Mouse (Mus musculus) ES-E14 (cell line): ENCODE measurements at regions not wholly inside any gene's neighbourhood (a gene's known extent, or its start where the extent isn't known, plus 50 kb on each side); places are given as distances from the start of the nearest gene placed in this dataset.

ENCODE experiments used
- DNase-seq: peaks from one replicate; pipeline ENCODE4 v3.0.0-alpha.2; 2013; ENCODE audit warnings: low read depth, low spot score
- H3K27ac ChIP-seq: 2 replicates; pipeline ENCODE4 v1.5.1; 2012; ENCODE audit warnings: low read depth, mild to moderate bottlenecking, low read length, moderate library complexity, mixed read lengths; ENCODE audit not compliant: poor library complexity, insufficient read depth, severe bottlenecking
- H3K36me3 ChIP-seq: 2 replicates; pipeline ENCODE4 v1.6.1; 2012; ENCODE audit warnings: mild to moderate bottlenecking, low read length, moderate library complexity, mixed read lengths; ENCODE audit not compliant: control insufficient read depth, poor library complexity, insufficient read depth, severe bottlenecking
- H3K4me1 ChIP-seq, 2 experiments: fragments of 150-350 bp in 1 of 2; sonication (generic) in 1 of 2; 2 replicates each; pipeline ENCODE4 v1.6.1; 2012; ENCODE audit warnings: low read length in 2 of 2, mild to moderate bottlenecking in 1 of 2, mixed read lengths in 1 of 2; ENCODE audit not compliant: control insufficient read depth in 2 of 2, insufficient read depth in 2 of 2, poor library complexity in 1 of 2
- H3K4me3 ChIP-seq, 2 experiments: fragments of 150-350 bp in 1 of 2; sonication (generic) in 1 of 2; 2 replicates each; pipeline ENCODE4 v1.5.1; 2012; ENCODE audit warnings: low read length in 2 of 2, low read depth in 1 of 2, mild to moderate bottlenecking in 1 of 2, mixed read lengths in 1 of 2; ENCODE audit not compliant: insufficient read depth in 1 of 2, poor library complexity in 1 of 2, severe bottlenecking in 1 of 2
- H3K9ac ChIP-seq: 2 replicates; pipeline ENCODE4 v1.6.1; 2012; ENCODE audit warnings: low read depth, mild to moderate bottlenecking, low read length, mixed read lengths; ENCODE audit not compliant: poor library complexity, insufficient read depth, severe bottlenecking
- H3K9me3 ChIP-seq: fragments of 150-350 bp; sonication (generic); 2 replicates; pipeline ENCODE4 v1.6.1; 2012; ENCODE audit warnings: low read depth, mild to moderate bottlenecking, low read length; ENCODE audit not compliant: control insufficient read depth, insufficient read depth
- CHD2 ChIP-seq: IDR thresholded peaks from 2 replicates; pipeline ENCODE4 v1.6.1; 2014; ENCODE audit warnings: mild to moderate bottlenecking, low read depth, low read length, inconsistent platforms
- HCFC1 ChIP-seq: IDR thresholded peaks from 2 replicates; pipeline ENCODE4 v1.6.1; 2012; ENCODE audit warnings: low read length, inconsistent platforms, borderline replicate concordance; ENCODE audit not compliant: insufficient read depth
- MAFK ChIP-seq: IDR thresholded peaks from 2 replicates; pipeline ENCODE4 v1.6.1; 2014; ENCODE audit warnings: mild to moderate bottlenecking, low read depth, low read length, inconsistent platforms; ENCODE audit not compliant: insufficient read depth
- ZC3H11A ChIP-seq: IDR thresholded peaks from 2 replicates; pipeline ENCODE4 v1.6.1; 2012; ENCODE audit warnings: low read depth, mild to moderate bottlenecking, inconsistent platforms, low read length, borderline replicate concordance
- ZNF384 ChIP-seq: IDR thresholded peaks from 2 replicates; pipeline ENCODE4 v1.6.1; 2012; ENCODE audit warnings: low read depth, low read length, inconsistent platforms
- in situ Hi-C, 2 experiments: fragments of 600-800 bp; cut with MboI; formaldehyde crosslinking; loops; one replicate each; pipeline ENCODE4 v1.15.1; 2025; ENCODE audit warnings: low sequenced_read_pairs in 2 of 2, inconsistent platforms in 1 of 2; ENCODE audit not compliant: unreplicated experiment in 2 of 2

DNA sequence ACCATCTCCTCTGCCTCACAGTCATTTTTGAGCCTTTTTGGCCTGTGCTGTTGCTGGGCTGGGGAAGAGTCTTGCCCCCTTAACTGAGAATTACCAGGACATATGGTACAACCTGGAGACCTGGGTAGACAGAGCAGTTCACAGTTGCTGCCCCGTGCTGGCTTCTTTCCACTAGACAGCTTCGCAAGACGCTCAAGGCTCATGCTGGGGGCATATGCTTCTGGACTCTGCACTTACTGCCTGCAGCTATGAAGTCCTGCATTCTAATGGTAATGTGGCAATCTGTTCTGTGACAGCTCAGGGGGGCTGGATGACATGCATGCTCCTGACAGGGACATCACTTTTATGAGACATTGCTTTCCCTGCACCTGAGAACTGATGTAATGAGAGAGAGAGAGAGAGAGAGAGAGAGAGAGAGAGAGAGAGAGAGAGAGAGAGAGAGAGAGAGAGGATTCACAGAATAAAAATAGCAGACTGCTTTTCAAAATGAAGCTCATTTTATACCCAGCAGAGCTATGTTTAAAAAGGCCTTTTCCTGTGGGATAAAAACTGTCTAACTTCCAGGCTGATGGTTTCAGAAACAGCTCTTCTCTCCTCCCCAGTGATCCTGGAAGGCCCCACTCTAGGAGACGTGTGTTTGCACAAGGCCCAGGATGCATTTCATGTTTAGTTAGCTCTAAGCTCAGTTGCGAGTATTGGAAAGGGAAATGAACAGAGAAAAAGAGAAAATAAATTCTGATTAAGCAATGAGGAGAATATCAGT lies 405.5 kb downstream of the Sox11 start:
- Histone ChIP-seq H3K27ac (no peak overlapping the region), H3K9me3 (no peaks in the 10 kb centered on the region), H3K9ac (no peak overlapping the region), H3K36me3 (no peaks in the 10 kb centered on the region), H3K4me3 (no peak overlapping the region), H3K4me1 (no peaks in the 10 kb centered on the region)
- in situ Hi-C loops, result no loop called here
- DNase-seq, result no peak
- TF ChIP-seq HCFC1 (no peak), CHD2 (no peak), MAFK (no peak), ZC3H11A (no peak), ZNF384 (no peak)

DNA sequence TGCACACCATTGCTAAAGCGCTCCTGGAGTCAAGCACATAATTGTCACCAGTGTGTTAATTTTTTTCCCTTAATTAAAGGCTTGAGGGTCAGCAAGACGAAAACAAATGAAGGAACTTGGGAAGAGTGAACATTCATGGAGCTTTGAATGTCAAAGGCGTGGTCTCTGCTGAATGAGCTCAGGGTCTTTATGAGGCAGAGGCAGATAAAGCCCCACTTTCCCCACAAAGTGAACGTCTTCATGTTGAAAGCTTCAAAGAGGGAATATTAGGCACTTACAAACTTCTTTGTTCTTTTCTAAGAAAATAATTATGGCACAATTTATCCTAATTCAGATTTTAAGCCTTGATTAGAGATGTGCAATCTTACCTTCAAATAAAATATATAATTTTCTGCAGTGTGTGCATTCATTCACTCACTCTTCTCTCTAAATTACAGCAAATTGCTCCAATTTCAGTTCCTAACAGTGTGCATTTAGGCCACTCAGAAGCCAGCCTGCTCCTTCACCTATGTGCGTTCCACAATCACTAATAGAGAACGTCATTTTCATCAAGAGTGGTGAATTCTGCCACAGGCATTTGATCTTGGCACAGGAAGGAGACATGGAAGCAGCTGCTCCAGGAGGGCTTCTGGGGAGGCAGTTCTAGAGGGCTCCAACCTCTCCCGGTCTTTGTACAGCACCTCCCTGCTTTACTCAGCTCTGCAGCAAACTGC lies 412.1 kb downstream of the Sox11 start:
- DNase-seq, result no peak
- in situ Hi-C loops, result no loop called here
- no peak overlapping the region for H3K4me3 ChIP-seq
- no peak overlapping the region for H3K9ac ChIP-seq
- no peaks in the 10 kb centered on the region for H3K9me3 ChIP-seq
- no peaks in the 10 kb centered on the region for H3K4me1 ChIP-seq
- no peak overlapping the region for H3K27ac ChIP-seq
- TF ChIP-seq HCFC1 (no peak), ZC3H11A (no peak), CHD2 (no peak), ZNF384 (no peak), MAFK (no peak)
- H3K36me3 ChIP-seq, result no peaks in the 10 kb centered on the region

DNA sequence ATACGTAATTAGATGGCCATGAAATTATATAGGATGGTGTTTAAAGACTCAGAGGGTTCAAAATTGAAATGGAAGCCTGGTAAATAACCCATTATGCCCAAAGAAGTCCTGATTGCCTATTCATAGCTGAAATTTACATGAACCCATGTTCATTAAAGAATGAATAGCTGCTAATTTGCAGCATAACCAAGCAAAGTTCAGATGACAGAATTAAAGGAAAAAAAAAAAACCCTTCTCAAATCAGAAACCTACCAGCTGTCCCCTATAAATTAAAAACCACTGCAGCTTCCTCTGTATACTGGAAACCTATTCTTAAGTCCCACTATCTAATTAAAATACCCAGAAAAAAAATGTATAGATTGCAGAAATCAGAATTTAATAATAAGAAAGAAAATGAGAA lies 436.2 kb downstream of the Sox11 start:
- H3K4me3 ChIP-seq, result no peak overlapping the region
- H3K9me3 ChIP-seq, result no peaks in the 10 kb centered on the region
- in situ Hi-C loops, result no loop called here
- H3K27ac ChIP-seq, result no peak overlapping the region
- no peak overlapping the region for H3K9ac ChIP-seq
- TF ChIP-seq CHD2, result no peak
- no peak for TF ChIP-seq ZNF384
- no peak for TF ChIP-seq ZC3H11A
- no peak for TF ChIP-seq HCFC1
- TF ChIP-seq MAFK, result no peak
- peaks cover 0 to 6% of the 10 kb centered on the region in 2 experiments; a peak in 2 of 4 replicates for H3K4me1 ChIP-seq
- no peak for DNase-seq
- no peaks in the 10 kb centered on the region for H3K36me3 ChIP-seq

DNA sequence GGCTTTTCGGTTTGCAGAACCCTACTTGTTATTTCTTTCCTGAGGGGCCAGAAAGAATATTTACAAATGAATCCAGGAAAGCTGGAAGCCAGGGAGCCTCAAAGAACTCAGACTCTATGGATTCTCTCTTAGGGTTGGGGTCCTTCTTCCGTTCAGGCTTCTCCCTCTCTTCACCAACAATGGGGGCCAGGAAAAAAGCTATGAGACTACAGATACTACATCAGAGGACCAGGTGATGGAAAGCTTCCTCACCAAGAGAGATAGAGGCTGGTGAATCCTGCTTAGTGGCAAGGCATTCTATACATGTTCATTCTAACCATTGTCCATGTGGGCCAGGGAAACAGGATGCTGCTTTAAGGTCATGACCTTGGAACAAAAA lies 434.9 kb downstream of the Cmpk2 start:
- H3K9ac ChIP-seq, result no peak overlapping the region
- DNase-seq, result no peak
- H3K4me3 ChIP-seq, result no peak overlapping the region
- in situ Hi-C loops, result no loop called here
- peak overlapping the region; percentile 28; the same call in 1 of the 2 replicates for H3K27ac ChIP-seq
- peaks cover 0 to 6% of the 10 kb centered on the region in 2 experiments; a peak in 2 of 4 replicates for H3K4me1 ChIP-seq
- no peak for TF ChIP-seq MAFK
- no peak for TF ChIP-seq HCFC1
- TF ChIP-seq CHD2, result no peak
- no peak for TF ChIP-seq ZC3H11A
- no peaks in the 10 kb centered on the region for H3K36me3 ChIP-seq
- H3K9me3 ChIP-seq, result no peaks in the 10 kb centered on the region
